Mouse (Mus musculus) G1E-ER4 (cell line): Measurements from ENCODE around the gene Abtb2. TPM values are rescaled to one million over a fixed set of nuclear protein-coding genes. Genes with fewer than 3 reads are reported as not detected.

Experiments used
- GATA1 ChIP-seq: IDR thresholded peaks from one replicate; pipeline ENCODE4 v1.8.0; 2012; ENCODE audit warnings: low read length, inconsistent platforms
- polyA plus RNA-seq: library from polyadenylated mRNA; stranded (reverse); fragments of >175 nt; gene quantifications from 2 replicates; pipeline ENCODE4 v1.2.3, GENCODE M21; 2012

Gene Abtb2
- polyA plus RNA-seq, 1 experiment = not detected

DNA sequence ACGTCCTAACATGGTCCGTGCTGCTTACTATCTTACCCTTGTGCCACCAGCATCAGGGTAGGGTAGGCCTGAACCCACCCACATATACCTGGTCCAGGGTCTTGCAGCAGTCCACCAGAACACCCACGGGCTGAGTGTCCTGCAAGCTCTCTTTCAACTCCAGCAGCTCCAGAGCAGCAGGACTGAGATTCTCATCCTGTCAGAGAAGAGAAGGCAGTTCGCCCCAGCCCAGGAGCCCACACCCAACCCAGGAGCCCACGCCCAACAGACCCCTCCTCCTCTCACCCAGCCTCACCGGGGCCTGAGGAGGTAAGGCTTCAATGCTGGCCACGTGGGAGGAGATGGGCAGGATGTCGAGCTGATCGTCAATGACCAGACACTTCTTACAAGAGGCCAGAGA, 181.8 kb downstream of the Abtb2 start:
- TF ChIP-seq GATA1 = no peak

DNA sequence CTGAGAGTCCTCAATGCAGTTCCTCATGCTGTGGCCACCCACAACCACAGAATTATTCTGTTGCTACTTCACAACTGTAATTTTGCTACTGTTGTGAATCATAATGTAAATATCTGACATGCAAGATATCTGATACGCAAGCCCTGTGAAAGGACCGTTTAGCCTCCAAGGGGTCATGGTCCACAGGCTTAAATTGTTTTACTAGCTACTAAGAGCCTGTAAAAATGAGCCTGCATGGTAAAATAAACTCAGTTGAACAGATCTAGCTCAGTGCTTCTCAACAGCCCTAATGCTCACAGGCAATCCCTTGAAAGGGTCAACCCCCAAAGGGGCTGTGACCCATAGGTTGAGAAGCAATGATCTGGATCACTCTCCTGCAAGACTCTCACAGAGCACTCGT, 183.0 kb downstream of the Abtb2 start:
- no peak for TF ChIP-seq GATA1

DNA sequence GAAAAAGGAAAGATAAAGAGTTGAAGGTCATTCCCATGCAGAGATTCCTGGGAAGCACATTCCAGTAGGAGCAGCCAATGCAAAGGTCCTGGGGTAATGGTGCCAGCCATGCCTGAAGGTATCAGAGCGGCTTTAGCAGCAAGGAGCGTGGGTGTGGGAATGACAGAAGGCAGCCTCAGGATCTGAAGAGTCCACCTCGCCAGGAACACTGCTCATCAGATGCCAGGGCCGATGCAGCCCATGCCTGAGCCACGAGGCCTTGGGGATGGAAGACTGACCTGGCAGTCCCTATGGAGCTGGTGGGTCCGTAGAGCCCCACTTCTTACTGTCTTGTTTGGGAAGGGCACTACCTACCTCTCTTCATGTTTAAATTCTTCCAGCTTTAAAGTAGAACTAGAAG, 185.7 kb downstream of the Abtb2 start:
- no peak for TF ChIP-seq GATA1

- TF ChIP-seq GATA1 = no peak
Measured at GRCm38 (mm10) chr2:103754614-103755013, 188.5 kb downstream of the Abtb2 start.

- TF ChIP-seq GATA1 = no peak
Measured at GRCm38 (mm10) chr2:103755458-103756085, 189.5 kb downstream of the Abtb2 start.

DNA sequence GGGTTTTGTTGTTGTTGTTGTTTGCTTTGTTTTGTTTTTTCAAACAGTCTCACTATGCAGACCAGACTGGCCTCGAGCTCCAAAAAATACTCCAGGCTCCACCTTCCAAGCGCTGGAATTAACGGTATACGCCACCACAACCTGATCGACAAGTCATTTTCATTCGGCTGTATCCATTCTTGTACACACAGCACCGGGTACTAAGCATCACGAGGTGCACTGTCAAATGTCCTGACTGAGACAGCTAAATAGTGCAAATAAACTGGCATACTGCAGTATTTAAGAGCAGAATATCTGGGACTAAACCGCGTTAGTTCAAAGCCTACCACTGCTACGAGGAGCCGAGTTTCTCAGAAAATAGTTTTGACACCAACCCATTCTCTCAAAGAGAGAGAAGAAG, 194.3 kb downstream of the Abtb2 start:
- no peak for TF ChIP-seq GATA1

GRCm38 (mm10) chr2:103760906-103761716, 195.0 kb downstream of the Abtb2 start, which contains the start of gene Nat10:
Gene Nat10, minus strand, starts transcription at chr2:103761270.
- no peak for TF ChIP-seq GATA1

DNA sequence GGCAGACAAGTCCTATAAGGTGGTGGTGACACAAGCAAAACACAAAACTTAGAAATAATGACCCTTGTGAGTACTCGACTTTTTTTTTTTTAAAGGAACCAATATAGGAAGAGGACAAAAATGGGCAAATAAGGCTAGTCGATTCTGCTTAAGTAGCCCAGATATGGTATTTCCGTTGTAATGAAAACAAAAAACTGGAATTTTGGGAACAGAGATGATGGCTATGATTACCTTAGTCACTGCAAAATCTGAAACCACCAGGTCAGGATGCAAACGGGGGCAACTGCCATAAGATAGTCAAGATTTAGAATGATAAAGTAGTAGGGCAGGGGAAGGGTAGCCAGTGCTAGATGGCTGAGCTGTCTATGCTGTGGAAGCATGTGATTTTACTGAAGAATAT, 195.9 kb downstream of the Abtb2 start:
- TF ChIP-seq GATA1 = no peak

- no peak for TF ChIP-seq GATA1
Measured at GRCm38 (mm10) chr2:103762492-103762891, 196.4 kb downstream of the Abtb2 start.

Other genes starting within 250 kb of the Abtb2 start
- not detected in 2 replicates for gene Elf5, start 154.6 kb upstream of the Abtb2 start, polyA plus RNA-seq
- 144 and 216 TPM in 2 replicates for gene Cat, start 81.2 kb upstream of the Abtb2 start, polyA plus RNA-seq
- 35.1 and 45.3 TPM in 2 replicates for gene Nat10, start 195.0 kb downstream of the Abtb2 start, polyA plus RNA-seq
- 223 and 302 TPM in 2 replicates for gene Caprin1, start 231.3 kb downstream of the Abtb2 start, polyA plus RNA-seq